Mouse (Mus musculus) intestine, embryonic 15.5 days (tissue): ENCODE data around the gene Col9a3. TPM values are rescaled to one million over a fixed set of nuclear protein-coding genes. Genes with fewer than 3 reads are reported as not detected.

Source experiments
- ATAC-seq: fragments of 200-750 bp; cut with Nextera tagmentation; 2 replicates; pipeline ENCODE4 v1.8.0; 2017; ENCODE audit warnings: moderate TSS enrichment, moderate library complexity
- H3K27ac ChIP-seq: fragments of 300-500 bp; sonication (generic); 2 replicates; pipeline ENCODE4 v1.5.1; 2015; ENCODE audit warnings: mild to moderate bottlenecking, inconsistent platforms
- H3K27me3 ChIP-seq: fragments of 300-500 bp; sonication (generic); replicated peaks from 2 replicates; pipeline ENCODE4 v1.6.1; 2015; ENCODE audit warnings: inconsistent platforms
- H3K36me3 ChIP-seq: fragments of 300-500 bp; sonication (generic); 2 replicates; pipeline ENCODE4 v1.6.1; 2015; ENCODE audit warnings: inconsistent platforms
- H3K4me1 ChIP-seq: fragments of 300-500 bp; sonication (generic); replicated peaks from 2 replicates; pipeline ENCODE4 v1.6.1; 2015; ENCODE audit warnings: inconsistent platforms
- H3K4me2 ChIP-seq: fragments of 300-500 bp; sonication (generic); replicated peaks from 2 replicates; pipeline ENCODE4 v1.6.1; 2015; ENCODE audit warnings: mild to moderate bottlenecking, inconsistent platforms
- H3K4me3 ChIP-seq: fragments of 300-500 bp; sonication (generic); replicated peaks from 2 replicates; pipeline ENCODE4 v1.5.1; 2015; ENCODE audit warnings: inconsistent platforms
- H3K9ac ChIP-seq: fragments of 300-500 bp; sonication (generic); 2 replicates; pipeline ENCODE4 v1.6.1; 2015; ENCODE audit warnings: inconsistent platforms
- H3K9me3 ChIP-seq: fragments of 300-500 bp; sonication (generic); 2 replicates; pipeline ENCODE4 v1.6.1; 2016; ENCODE audit warnings: inconsistent platforms
- WGBS: fragments of 180-500 bp; shearing (Covaris S2); methylation state at CpG from one replicate; pipeline ENCODE4 v1.1.7; 2015; 5-methylcytosine and 5-hydroxymethylcytosine counted together
- polyA plus RNA-seq: library from polyadenylated mRNA; unstranded; fragments of >200 nt; fragmentation: Nextera tagmentation; extraction: Ambion mirVana; gene quantifications from 2 replicates; pipeline ENCODE4 v1.2.1, GENCODE M21; 2015

The Col9a3 gene
- polyA plus RNA-seq, 1 experiment from 2014 or later: 5.5 TPM

DNA sequence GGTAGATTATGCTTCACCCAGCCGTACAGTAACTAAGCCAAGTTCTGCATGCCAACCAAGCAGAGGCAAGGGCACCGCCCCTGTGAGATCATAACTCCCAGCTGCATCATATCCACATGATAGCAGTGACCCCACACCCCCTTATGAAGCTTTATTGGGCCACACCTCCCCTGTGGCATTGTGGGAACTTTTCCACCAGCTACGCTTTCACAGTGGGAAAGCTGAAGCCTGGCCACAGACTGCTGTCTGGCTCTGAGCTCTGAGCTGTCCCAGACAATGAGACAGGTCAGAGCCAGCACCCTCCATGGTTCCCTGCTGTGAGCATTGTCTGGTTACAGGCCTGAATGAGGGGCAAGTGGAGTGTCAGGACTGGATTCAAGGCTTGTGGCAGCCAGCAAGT, 16.6 kb upstream of the Col9a3 start, which contains the start of gene Mrgbp:
Gene Mrgbp (plus strand): TSS at position 303 of the 400 bp plus-strand sequence.
- Histone ChIP-seq H3K27ac (no peak within 1 kb of the TSS), H3K9ac (no peak within 1 kb of the TSS)
- no peak for ATAC-seq

DNA sequence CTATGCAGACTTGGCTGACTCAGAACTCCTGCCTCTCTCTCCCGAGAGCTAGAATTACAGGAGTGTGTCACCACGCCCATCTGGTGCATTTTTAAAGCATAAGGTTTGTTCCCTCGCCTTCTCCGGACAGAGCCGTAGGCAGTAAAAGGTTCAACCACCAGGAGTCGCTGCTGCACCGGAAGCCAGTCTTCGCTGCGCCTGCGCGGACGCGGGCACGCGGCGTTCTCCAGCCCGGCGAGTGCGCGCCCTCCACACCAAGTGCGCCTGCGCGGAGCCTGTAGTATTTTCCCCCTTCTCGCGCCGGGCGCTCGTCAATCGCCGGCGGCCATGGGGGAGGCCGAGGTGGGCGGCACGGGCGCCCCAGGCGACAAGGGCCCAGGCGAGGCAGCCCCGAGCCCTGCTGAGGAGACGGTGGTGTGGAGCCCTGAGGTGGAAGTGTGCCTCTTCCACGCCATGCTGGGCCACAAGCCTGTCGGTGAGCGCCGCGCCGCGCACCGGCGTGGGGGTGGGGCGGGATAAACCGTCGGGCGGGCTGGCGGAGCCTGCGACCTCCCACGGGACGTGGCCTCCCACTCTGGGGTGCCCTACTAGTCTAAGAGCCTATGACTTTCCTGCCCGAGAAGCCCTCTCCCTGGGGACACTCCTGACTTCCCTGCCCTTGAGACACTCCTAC, 15.0 kb upstream of the Col9a3 start:
- Histone ChIP-seq H3K27ac (0 out of 2 replicates have a peak overlapping the region, but pooled peaks have one; percentile 60), H3K4me3 (peak overlapping the region; percentile 90), H3K9ac (peak overlapping the region; percentile 99), H3K4me2 (peak overlapping the region; percentile 75), H3K4me1 (peaks cover 11% of the 10 kb centered on the region), H3K27me3 (peaks cover 9% of the 10 kb centered on the region), H3K36me3 (peaks cover 20% of the 10 kb centered on the region), H3K9me3 (no peaks in the 10 kb centered on the region)
- ATAC-seq: peak; percentile 90
- under 1% methylated on average over 57 of the region's 57 CpGs for WGBS

More for the DNA sequence above, 16.6 kb upstream of the Col9a3 start, which contains the start of gene Mrgbp:
- Histone ChIP-seq H3K36me3 (peaks cover 13% of the 10 kb centered on the region), H3K4me2 (no peak within 1 kb of the TSS), H3K9me3 (no peaks in the 10 kb centered on the region), H3K27me3 (peaks cover 18% of the 10 kb centered on the region), H3K4me1 (peaks cover 11% of the 10 kb centered on the region), H3K4me3 (no peak within 1 kb of the TSS)
- WGBS: 69% methylated on average over 3 of the region's 3 CpGs

DNA sequence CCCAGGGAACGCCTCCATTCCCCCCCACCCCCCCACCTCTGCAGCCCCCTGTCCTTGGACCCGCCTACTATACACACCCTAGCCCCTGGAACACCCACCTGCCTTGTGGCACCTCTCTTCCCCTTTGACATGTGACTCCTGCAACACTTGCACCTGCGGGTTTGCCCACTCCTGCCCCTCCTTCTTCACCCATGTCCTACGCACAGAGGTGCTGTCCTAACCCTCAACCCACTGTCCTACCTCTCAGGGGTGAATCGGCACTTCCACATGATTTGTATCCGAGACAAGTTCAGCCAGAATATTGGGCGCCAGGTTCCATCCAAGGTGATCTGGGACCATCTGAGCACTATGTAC, 14.5 kb upstream of the Col9a3 start:
- H3K9me3 ChIP-seq: no peaks in the 10 kb centered on the region
- H3K9ac ChIP-seq: peak overlapping the region; percentile 99
- H3K36me3 ChIP-seq: peaks cover 20% of the 10 kb centered on the region
- no peak for ATAC-seq
- 20% methylated on average over 7 of the region's 7 CpGs for WGBS
- peak overlapping the region; percentile 75 for H3K4me2 ChIP-seq
- peaks cover 11% of the 10 kb centered on the region for H3K4me1 ChIP-seq
- peak overlapping the region; percentile 90 for H3K4me3 ChIP-seq
- H3K27ac ChIP-seq: no peak overlapping the region
- peaks cover 4% of the 10 kb centered on the region; the same call in 1 of the 2 replicates for H3K27me3 ChIP-seq

DNA sequence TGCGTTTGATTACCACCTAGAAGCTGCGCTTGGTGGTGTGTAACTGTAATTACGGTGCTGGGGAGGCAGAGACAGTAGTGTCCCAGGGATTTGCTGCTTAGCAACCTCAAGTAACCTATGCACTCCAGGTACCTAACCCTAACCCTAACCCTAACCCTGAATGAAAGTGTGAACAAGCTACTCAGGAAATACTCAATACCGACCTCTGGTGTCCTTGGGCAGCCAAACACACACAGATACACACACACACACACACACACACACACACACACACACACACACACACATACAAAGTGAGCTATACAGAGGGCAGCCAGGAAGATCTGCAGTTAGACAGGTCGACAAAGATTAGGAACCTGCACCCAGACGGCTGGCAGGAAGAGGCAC, 8.9 kb upstream of the Col9a3 start:
- H3K27ac ChIP-seq: peak overlapping the region; percentile 80

DNA sequence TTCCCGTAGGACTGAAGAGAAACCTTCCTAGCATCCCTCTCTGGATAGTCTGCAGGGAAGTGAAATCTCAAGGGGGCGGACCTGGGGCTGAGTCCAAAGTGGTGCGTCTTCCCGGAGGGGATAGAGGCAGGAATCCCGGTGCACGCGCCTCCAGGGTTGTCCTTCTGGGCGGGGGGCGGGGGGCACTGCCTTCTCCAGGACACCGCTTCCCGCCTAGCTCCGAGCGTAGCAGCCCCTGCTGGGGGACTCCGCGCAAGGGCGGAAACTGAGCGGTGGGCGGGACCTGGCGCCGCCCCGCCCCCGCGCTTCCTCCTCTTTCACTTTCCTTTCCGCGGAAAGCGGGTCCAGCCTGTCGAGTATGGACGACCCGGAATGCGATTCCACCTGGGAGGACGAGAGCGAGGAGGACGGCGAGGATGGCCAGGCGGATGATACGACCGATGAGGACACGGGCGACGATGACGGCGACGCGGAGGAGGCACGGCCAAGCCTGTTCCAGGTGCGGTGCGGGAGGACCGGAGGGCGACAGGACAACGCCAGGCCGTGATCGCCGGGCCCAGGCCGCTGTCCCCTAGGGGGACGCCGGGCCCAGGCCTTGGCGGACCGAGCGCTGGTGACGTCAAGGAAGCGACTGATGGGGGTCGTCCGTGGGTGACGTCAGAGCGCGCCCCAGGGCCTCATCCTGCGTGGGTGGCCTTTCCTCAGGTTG, 8.3 kb upstream of the Col9a3 start, which contains the start of gene Ogfr:
Gene Ogfr (plus strand): TSS at position 123 of the 709 bp plus-strand sequence.
- Histone ChIP-seq H3K27me3 (no peaks in the 10 kb centered on the region), H3K4me3 (peak within 1 kb of the TSS; percentile 62), H3K36me3 (peaks cover 35% of the 10 kb centered on the region), H3K4me1 (peaks cover 5% of the 10 kb centered on the region; the same call in 1 of the 2 replicates), H3K4me2 (peak within 1 kb of the TSS; percentile 65), H3K9me3 (no peaks in the 10 kb centered on the region), H3K9ac (peak within 1 kb of the TSS; percentile 74), H3K27ac (peak within 1 kb of the TSS; percentile 80)
- peak; percentile 95 for ATAC-seq
- WGBS: under 1% methylated on average over 67 of the region's 67 CpGs

More for the DNA sequence above, 8.9 kb upstream of the Col9a3 start:
- Histone ChIP-seq H3K4me2 (peak overlapping the region; percentile 65), H3K9ac (peak overlapping the region; percentile 74; the same call in 1 of the 2 replicates), H3K4me1 (peaks cover 10% of the 10 kb centered on the region), H3K27me3 (no peaks in the 10 kb centered on the region), H3K9me3 (no peaks in the 10 kb centered on the region), H3K36me3 (peaks cover 35% of the 10 kb centered on the region), H3K4me3 (peak overlapping the region; percentile 62)
- ATAC-seq: no peak; the same call in 1 of the 2 replicates
- 47% methylated on average over 6 of the region's 6 CpGs for WGBS

DNA sequence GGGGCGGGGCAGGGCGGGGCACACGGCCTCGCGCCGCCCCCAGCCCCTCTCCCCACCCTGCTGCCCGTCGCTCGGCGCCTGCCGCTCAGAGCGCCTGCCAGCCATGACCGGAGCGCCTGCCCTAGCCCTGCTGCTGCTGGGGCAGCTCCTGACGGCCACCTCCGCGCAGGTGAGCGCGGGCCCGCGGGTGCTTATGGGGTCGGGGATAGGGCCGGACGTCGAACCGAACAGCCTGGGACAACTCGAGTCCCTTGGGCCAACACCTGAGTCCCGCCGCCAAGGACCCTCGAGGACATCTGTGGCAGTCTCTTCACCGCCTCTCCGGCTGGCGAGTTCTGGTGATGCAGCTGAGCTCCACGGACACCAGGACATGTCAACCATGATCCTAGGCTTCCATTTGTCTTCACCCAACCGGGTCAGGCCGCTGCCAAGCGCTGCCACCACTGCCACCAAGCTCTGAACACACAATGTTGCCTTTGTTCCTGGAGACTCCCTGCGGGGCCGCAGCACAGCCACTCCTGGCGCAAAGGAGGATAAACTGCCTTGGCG, 641 bp downstream of the Col9a3 start:
- H3K9me3 ChIP-seq: no peaks in the 10 kb centered on the region
- H3K4me3 ChIP-seq: peak overlapping the region; percentile 14; the same call in 1 of the 2 replicates
- peak overlapping the region; percentile 51 for H3K4me2 ChIP-seq
- peak overlapping the region; percentile 10; the same call in 1 of the 2 replicates for H3K9ac ChIP-seq
- peak; percentile 70 for ATAC-seq
- peaks cover 29% of the 10 kb centered on the region for H3K27me3 ChIP-seq
- H3K36me3 ChIP-seq: peaks cover 8% of the 10 kb centered on the region
- WGBS: 4% methylated on average over 40 of the region's 41 CpGs
- H3K4me1 ChIP-seq: peaks cover 7% of the 10 kb centered on the region; the same call in 1 of the 2 replicates
- no peak overlapping the region for H3K27ac ChIP-seq

DNA sequence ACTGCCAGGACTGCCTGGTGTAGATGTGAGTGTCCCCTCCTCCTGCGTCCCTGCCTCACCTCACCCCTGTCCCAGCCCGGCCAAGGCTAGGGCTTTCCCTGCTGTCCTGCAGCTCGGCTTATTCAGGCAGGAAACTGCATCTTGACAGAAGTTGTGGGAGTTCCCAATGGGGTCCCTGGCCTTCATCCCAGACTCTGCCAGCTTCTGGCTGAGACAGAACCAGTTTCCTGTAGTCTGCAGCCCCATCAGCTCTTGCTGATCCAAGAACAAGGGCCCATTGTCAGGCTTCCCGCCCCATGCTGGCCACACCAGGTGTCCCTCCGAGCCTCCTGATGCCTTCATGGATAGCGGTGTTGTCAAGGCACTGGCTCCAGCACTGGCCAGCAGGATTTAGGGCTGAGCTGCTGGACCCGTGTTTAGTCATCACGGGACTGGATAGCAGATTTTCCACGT, 3.0 kb downstream of the Col9a3 start:
- Histone ChIP-seq H3K9ac (no peak overlapping the region), H3K4me2 (no peak overlapping the region), H3K4me3 (no peak overlapping the region), H3K4me1 (peaks cover 7% of the 10 kb centered on the region; the same call in 1 of the 2 replicates), H3K27ac (no peak overlapping the region), H3K27me3 (peaks cover 29% of the 10 kb centered on the region), H3K9me3 (no peaks in the 10 kb centered on the region), H3K36me3 (no peaks in the 10 kb centered on the region)
- ATAC-seq: peak; percentile 10; the same call in 1 of the 2 replicates
- WGBS: 24% methylated on average over 9 of the region's 9 CpGs

DNA sequence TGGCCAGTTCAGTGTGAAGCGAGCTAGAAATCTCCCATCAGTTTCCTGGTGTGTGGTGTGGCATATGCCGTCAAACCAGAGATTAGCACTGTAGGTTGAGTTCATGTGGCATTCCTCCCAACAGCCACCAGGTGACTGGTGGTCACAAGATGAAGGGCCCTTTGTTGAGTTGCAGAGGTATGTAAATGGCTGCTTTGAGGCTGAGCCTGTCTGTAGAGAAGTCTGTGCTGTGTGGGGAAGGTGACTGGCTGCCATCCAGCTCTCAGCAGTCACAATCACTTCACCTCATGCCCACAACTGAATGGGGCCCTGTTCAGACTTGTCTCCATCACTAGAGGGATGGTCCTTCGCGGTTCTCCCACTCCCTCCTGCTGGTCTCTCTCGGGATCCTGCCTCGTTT, 7.2 kb downstream of the Col9a3 start:
- H3K4me1 ChIP-seq: peaks cover 7% of the 10 kb centered on the region; the same call in 1 of the 2 replicates
- no peak overlapping the region for H3K27ac ChIP-seq
- H3K9ac ChIP-seq: no peak overlapping the region
- no peak for ATAC-seq
- H3K9me3 ChIP-seq: no peaks in the 10 kb centered on the region
- no peaks in the 10 kb centered on the region for H3K36me3 ChIP-seq
- H3K27me3 ChIP-seq: peaks cover under 1% of the 10 kb centered on the region; the same call in 1 of the 2 replicates
- no peak overlapping the region for H3K4me3 ChIP-seq
- no peak overlapping the region for H3K4me2 ChIP-seq
- WGBS: 61% methylated on average over 6 of the region's 6 CpGs

DNA sequence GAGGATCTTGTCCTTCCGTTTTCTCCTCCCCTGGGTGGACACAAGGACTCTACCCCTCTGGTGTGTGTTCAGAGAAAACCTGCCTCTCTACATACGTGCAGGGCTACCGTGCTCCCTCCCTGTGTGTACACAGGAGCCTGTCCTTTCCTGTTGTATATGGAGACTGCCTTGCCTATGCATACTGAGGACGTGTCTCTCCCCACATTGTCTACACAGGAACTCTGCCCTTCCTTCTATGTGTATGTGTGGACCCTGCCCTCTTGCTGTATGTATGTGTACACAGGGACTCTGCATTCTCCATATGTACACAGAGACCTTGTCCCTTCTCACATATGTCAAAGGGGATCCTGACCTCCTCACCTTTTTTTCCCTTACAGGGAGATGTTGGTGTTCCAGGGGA, 12.7 kb downstream of the Col9a3 start:
- H3K4me3 ChIP-seq: no peak overlapping the region
- no peaks in the 10 kb centered on the region for H3K4me1 ChIP-seq
- 58% methylated on average over 4 of the region's 4 CpGs for WGBS
- no peak overlapping the region for H3K9ac ChIP-seq
- H3K27me3 ChIP-seq: no peaks in the 10 kb centered on the region
- H3K36me3 ChIP-seq: no peaks in the 10 kb centered on the region
- no peak overlapping the region for H3K27ac ChIP-seq
- no peak overlapping the region for H3K4me2 ChIP-seq
- peak; percentile 63 for ATAC-seq
- no peaks in the 10 kb centered on the region for H3K9me3 ChIP-seq

DNA sequence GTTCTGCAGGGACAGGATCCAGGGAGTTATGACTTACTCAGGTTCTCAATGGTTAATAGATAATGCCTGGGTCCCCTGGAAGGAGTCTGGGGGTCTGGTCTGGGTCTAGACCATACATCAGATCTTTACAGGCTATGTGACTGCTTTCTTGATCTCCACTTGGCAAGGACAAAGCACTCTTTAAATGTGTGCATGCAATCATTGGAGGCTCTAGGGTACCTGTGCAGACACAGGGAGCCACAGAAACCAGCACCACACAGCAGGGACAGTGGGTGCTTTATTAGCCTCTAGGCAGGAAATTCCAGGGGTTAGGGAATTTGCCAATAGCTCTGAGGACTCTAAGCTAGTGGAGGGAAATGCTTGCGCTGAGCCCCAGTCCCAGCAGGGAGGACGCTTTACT, 14.3 kb downstream of the Col9a3 start:
- H3K9me3 ChIP-seq: no peaks in the 10 kb centered on the region
- H3K4me1 ChIP-seq: no peaks in the 10 kb centered on the region
- no peak overlapping the region for H3K4me2 ChIP-seq
- H3K9ac ChIP-seq: no peak overlapping the region
- 76% methylated on average over 2 of the region's 2 CpGs for WGBS
- no peaks in the 10 kb centered on the region for H3K27me3 ChIP-seq
- no peak overlapping the region for H3K27ac ChIP-seq
- no peak overlapping the region for H3K4me3 ChIP-seq
- no peaks in the 10 kb centered on the region for H3K36me3 ChIP-seq
- no peak for ATAC-seq

DNA sequence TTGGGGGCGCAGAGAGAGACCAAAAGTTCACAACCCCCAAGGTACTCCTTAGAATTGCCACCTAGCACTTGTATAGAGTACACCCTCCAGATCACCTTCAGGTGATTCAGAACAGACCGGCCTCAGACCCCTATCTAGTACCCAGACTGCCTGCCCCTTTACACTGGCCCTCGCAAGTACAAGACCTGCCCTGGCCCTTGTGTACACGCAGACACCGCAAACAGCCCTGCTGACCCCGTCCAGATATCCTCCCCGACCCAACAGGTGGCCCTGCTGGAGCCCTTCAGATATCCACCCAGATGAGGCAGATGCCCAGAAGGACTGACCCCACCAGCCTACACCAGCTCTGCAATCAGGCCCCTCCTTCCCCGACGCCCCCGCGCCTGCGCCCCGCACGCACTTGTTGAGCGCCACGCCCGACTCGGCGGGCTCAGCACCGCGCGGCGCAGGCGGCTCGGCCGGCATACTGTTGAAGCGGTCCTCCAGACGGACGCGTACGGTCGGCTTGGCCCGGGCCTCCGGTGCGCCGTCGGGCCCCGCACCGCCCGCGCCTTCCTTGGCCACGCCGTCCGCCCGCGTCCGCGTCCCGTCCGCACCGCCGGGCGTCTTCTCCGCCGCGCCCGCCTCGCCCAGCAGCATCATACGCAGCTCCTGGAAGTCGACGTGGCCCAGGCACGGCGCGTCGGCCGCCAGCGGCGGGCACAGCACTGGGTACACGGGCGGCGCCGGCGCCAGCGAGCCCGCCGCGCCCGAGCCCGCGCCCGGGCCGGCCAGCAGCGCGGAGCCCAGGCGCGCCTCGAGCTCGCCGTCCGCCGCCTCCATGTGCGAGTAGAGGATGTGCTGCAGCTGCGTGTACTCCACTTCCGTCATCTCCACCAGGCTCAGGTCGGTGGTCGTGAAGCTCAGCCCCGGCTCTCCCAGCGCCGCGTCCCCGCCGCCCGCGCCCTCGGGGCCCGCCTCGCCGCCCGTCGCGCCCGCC, 44.3 kb downstream of the Col9a3 start:
- Histone ChIP-seq H3K27me3 (peaks cover 40% of the 10 kb centered on the region), H3K4me3 (peak overlapping the region; percentile 34), H3K4me2 (peak overlapping the region; percentile 58), H3K9ac (no peak overlapping the region), H3K9me3 (peaks cover 14% of the 10 kb centered on the region), H3K4me1 (peaks cover 6% of the 10 kb centered on the region; the same call in 1 of the 2 replicates), H3K27ac (no peak overlapping the region), H3K36me3 (no peaks in the 10 kb centered on the region)
- 2% methylated on average over 80 of the region's 112 CpGs for WGBS
- peak; percentile 72 for ATAC-seq
